14 mouse cellular contexts compared by ENCODE assay signal in genomic region chr11:3850746-3851277, GRCm38 (mm10). TPM values are rescaled to one million over a fixed set of nuclear protein-coding genes. Genes with fewer than 3 reads are reported as not detected.
"Had no signal": no experiment of that assay in that cellular context is flagged by ENCODE, and none has a peak within 500 bp of the region (broad histone marks: within the 10 kb centered on the region; RNA-seq: fewer than 3 reads in every experiment).

No protein-coding gene starts in this region.

- H3K36me3 ChIP-seq: limb, embryonic 13.5 days; midbrain, embryonic 12.5 days; neural tube, embryonic 13.5 days had no signal

- H3K4me1 ChIP-seq: limb, embryonic 13.5 days; midbrain, embryonic 12.5 days had no signal

- H3K4me3 ChIP-seq: limb, embryonic 13.5 days; midbrain, embryonic 12.5 days; neural tube, embryonic 13.5 days had no signal

- ATAC-seq: intestine, embryonic 16.5 days; midbrain, embryonic 16.5 days had no signal

- DNase-seq: kidney, adult 9 months; kidney, postnatal 25 days; lung, adult 18-20 months; right cerebral cortex, postnatal 14 days; thymus, adult 2 months; thymus, postnatal 25 days had no signal

- H3K27ac ChIP-seq: limb, embryonic 13.5 days; liver, embryonic 14.5 days; midbrain, embryonic 12.5 days; neural tube, embryonic 13.5 days had no signal

- H3K9me3 ChIP-seq: limb, embryonic 13.5 days; neural tube, embryonic 13.5 days had no signal

- H3K4me2 ChIP-seq: limb, embryonic 13.5 days; midbrain, embryonic 12.5 days; neural tube, embryonic 13.5 days had no signal

- H3K27me3 ChIP-seq: limb, embryonic 13.5 days; midbrain, embryonic 12.5 days; neural tube, embryonic 13.5 days had no signal

- H3K9ac ChIP-seq: limb, embryonic 13.5 days; liver, embryonic 14.5 days; midbrain, embryonic 12.5 days; neural tube, embryonic 13.5 days had no signal

RNA-seq across cellular contexts. Expression of gene Osbp2, which starts 12.9 kb away (rescaled TPM):
- total RNA-seq: megakaryocyte-erythroid progenitor cell, adult 5-6 weeks had no signal

RNA-seq across cellular contexts. Expression of gene 4921536K21Rik, which starts 44.1 kb away (rescaled TPM):
- total RNA-seq: liver, adult 2 months had no signal
- polyA plus RNA-seq: liver, adult 2 months had no signal

RNA-seq across cellular contexts. Expression of gene Dusp18, which starts 44.2 kb away (rescaled TPM):
- total RNA-seq: megakaryocyte-erythroid progenitor cell, adult 5-6 weeks had no signal
